Mouse (Mus musculus) gastrocnemius, postnatal 10 days (tissue): ENCODE measurements around the gene Vmn2r11. TPM values are rescaled to one million over a fixed set of nuclear protein-coding genes. Genes with fewer than 3 reads are reported as not detected.
"Not testable (repeated sequence)": the region's sequence is repeated elsewhere in the genome, so short reads cannot be mapped to it uniquely, and the experiment has no call there.

Experiments
- DNase-seq: peaks from one replicate; pipeline ENCODE4 v3.0.0; 2021; ENCODE audit warnings: mixed read lengths
- long read RNA-seq, 2 experiments: library from polyadenylated mRNA; stranded (forward); transcript quantifications; one replicate each; pipeline ENCODE4 v2.0.0; 2021
- total RNA-seq, 2 experiments: library from RNA; stranded (reverse); gene quantifications; 2 replicates each; pipeline ENCODE4 v1.2.3; 2021

Gene Vmn2r11
- not detected for total RNA-seq
- long read RNA-seq, experiment 1, result 0 reads
- long read RNA-seq, experiment 2, result 0 reads

DNA sequence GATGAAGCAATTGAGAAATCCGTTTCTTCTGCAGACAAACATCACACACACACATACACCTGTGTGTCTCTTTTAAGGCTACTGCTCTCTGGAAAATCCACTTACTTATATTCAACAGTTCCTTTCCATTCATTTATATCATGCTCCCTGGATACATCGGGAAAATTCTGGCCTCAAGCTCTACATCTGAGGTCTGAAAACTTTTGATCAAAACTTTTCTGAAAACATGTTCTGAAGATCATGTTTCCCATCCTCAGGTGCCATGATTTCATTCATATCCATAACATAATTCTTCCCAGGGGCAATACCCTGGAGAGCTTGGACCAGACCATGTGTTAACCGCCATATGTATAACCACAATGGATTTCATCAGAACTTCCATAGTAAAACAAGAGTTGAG, at the start of gene Vmn2r11:
Gene Vmn2r11, minus strand, starts transcription at position 101 of the 400 bp plus-strand sequence.
- not testable (repeated sequence) for DNase-seq

DNA sequence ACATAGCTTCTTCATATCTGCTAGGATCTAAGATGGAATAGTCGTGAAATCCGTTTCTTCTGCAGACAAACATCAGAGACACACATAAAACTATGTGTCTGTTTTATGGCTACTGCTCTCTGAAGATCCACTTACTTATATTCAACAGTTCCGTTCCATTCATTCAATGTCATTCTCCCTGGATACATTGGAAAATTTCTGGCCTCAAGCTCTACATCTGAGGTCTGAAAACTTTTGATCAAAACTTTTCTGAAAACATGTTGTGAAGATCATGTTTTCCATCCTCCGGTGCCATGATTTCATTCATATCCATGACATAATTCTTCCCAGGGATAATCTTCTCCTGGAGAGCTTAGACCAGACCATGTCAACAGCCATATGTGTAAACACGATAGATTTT, 38.5 kb upstream of the Vmn2r11 start, which contains the start of gene Vmn2r12:
Gene Vmn2r12, minus strand, starts transcription at position 101 of the 400 bp plus-strand sequence.
- not testable (repeated sequence) for DNase-seq

GRCm38 (mm10) chr5:109096482-109096881, 37.1 kb upstream of the Vmn2r11 start:
- DNase-seq, result not testable (repeated sequence)

DNA sequence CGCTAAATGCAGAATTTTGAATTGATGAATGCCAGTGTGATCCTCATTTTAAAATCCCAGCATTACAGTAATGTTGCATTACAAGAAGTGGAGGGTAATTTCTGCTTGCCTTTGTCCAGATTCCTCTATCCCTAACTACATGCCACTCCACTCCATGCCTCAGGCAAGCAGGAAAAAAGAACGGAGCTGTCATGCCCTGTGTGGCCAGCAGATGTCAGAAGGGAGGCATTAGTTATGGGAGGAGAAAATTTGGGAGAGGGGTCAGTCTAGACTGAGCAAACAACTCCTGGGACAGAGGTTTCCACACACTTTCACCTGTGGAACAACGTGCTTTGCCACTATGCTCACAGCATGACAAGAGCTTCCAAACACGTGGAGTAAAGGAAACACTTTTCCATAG, 12.6 kb upstream of the Vmn2r11 start:
- DNase-seq, result not testable (repeated sequence)

- DNase-seq, result no peak
These were observed 4.1 kb downstream of the Vmn2r11 start for GRCm38 (mm10) chr5:109055286-109055685.

DNA sequence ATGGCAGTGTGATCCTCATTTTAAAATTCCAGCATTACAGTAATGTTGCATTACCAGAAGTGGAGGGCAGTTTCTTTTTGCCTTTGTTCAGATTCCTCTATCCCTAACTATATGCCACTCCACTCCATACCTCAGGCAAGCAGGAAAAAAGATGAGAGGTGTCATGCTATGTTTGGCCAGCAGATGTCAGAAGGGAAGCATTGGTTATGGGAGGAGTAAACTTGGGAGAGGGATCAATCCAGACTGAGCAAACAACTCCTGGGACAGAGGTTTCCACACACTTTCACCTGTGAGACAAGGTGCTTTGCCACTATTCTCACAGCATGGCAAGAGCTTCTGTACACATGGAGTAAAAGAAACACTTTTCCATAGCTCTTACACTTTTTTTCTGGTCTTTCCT, 26.8 kb downstream of the Vmn2r11 start:
- DNase-seq, result no peak

DNA sequence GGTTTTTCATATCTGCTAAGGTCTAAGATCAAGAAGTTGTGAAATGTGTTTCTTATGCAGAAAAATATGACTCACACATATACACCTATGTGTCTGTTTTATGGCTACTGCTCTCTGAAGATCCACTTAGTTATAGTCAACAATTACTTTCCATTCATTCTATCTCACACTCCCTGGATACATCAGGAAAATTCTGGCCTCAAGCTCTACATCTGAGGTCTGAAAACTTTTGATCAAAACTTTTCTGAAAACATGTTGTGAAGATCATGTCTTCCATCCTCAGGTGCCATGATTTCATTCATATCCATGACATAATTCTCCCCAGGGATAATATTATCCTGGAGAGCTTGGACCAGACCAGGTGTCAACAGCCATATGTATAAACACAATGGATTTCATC, 52.9 kb downstream of the Vmn2r11 start, which contains the start of gene Vmn2r10:
Gene Vmn2r10, minus strand, starts transcription at position 101 of the 400 bp plus-strand sequence.
- not testable (repeated sequence) for DNase-seq

Other genes starting within 250 kb of the Vmn2r11 start
- not detected for gene Vmn2r9, start 207.0 kb downstream of the Vmn2r11 start, total RNA-seq
- gene Vmn2r10, start 53.0 kb downstream of the Vmn2r11 start, total RNA-seq, result not detected
- gene Vmn2r12, start 38.4 kb upstream of the Vmn2r11 start, total RNA-seq, result not detected
- gene Vmn2r13, start 132.6 kb upstream of the Vmn2r11 start, total RNA-seq, result not detected
- gene Vmn2r14, start 165.1 kb upstream of the Vmn2r11 start, total RNA-seq, result not detected
- gene Vmn2r15, start 238.1 kb upstream of the Vmn2r11 start, total RNA-seq, result not detected